Mouse (Mus musculus): ENCODE results near the gene Flywch1. TPM values are rescaled to one million over a fixed set of nuclear protein-coding genes. Genes with fewer than 3 reads are reported as not detected.

Gene Flywch1
- total RNA-seq, 2 experiments from 2014 or later, result 33.5 to 34.0 TPM

GRCm38 (mm10) chr17:23704741-23705140 is 66.7 kb downstream of the Flywch1 start:
- no peak for DNase-seq

- no peak for DNase-seq
Measured at GRCm38 (mm10) chr17:23703301-23703700, 68.1 kb downstream of the Flywch1 start.

Other genes starting within 250 kb of the Flywch1 start
- gene Zfp213, start 207.4 kb downstream of the Flywch1 start, total RNA-seq (2021), result 1 to 10 TPM; 1.9 to 2.4 TPM
- gene Zfp13, start 172.1 kb downstream of the Flywch1 start, total RNA-seq (2021), result 1 to 10 TPM; 2.0 to 2.1 TPM
- gene Zscan10, start 170.7 kb downstream of the Flywch1 start, total RNA-seq (2021), result not detected
- not detected for gene Mmp25, start 126.3 kb downstream of the Flywch1 start, total RNA-seq (2021)
- gene Bicdl2, start 111.1 kb downstream of the Flywch1 start, total RNA-seq (2021), result not detected
- 100 to 1,000 TPM; 123 to 156 TPM for gene Hcfc1r1, start 98.0 kb downstream of the Flywch1 start, total RNA-seq (2021)
- 10 to 100 TPM in 1 of 2 experiments, 1 to 10 TPM in 1; 9.3 to 10.8 TPM for gene Thoc6, start 97.7 kb downstream of the Flywch1 start, total RNA-seq (2021)
- gene Tnfrsf12a, start 94.1 kb downstream of the Flywch1 start, total RNA-seq (2021), result 10 to 100 TPM; 46.1 to 61.5 TPM
- gene Cldn6, start 92.4 kb downstream of the Flywch1 start, total RNA-seq (2021), result not detected
- gene Cldn9, start 87.6 kb downstream of the Flywch1 start, total RNA-seq (2021), result under 1 TPM in 1 of 2 experiments, not detected in 1; 0.19 TPM
- not detected for gene 1520401A03Rik, start 48.8 kb downstream of the Flywch1 start, total RNA-seq (2021)
- under 1 TPM; 0.67 to 0.83 TPM for gene Pkmyt1, start 45.3 kb downstream of the Flywch1 start, total RNA-seq (2021)
- 1 to 10 TPM; 4.4 to 5.2 TPM for gene Paqr4, start 30.7 kb downstream of the Flywch1 start, total RNA-seq (2021)
- not detected for gene Kremen2, start 25.8 kb downstream of the Flywch1 start, total RNA-seq (2021)
- under 1 TPM; 0.56 to 0.83 TPM for gene Flywch2, start 14.5 kb upstream of the Flywch1 start, total RNA-seq (2021)
- gene Srrm2, start 18.9 kb upstream of the Flywch1 start, total RNA-seq (2021), result 100 to 1,000 TPM; 157 to 160 TPM
- gene Elob, start 57.5 kb upstream of the Flywch1 start, total RNA-seq (2021), result 100 to 1,000 TPM; 237 to 267 TPM
- not detected for gene Prss33, start 64.5 kb upstream of the Flywch1 start, total RNA-seq (2021)
- gene Prss32, start 72.3 kb upstream of the Flywch1 start, total RNA-seq (2021), result not detected
- gene Prss41, start 72.6 kb upstream of the Flywch1 start, total RNA-seq (2021), result not detected
- gene Prss21, start 96.5 kb upstream of the Flywch1 start, total RNA-seq (2021), result not detected
- not detected for gene Dcpp1, start 109.3 kb upstream of the Flywch1 start, total RNA-seq (2021)
- gene Dcpp2, start 109.3 kb upstream of the Flywch1 start, total RNA-seq (2021), result not detected
- gene Dcpp3, start 145.9 kb upstream of the Flywch1 start, total RNA-seq (2021), result not detected
- not detected for gene Sbp, start 170.1 kb upstream of the Flywch1 start, total RNA-seq (2021)
- not detected for gene Sbpl, start 183.7 kb upstream of the Flywch1 start, total RNA-seq (2021)
- not detected for gene Prss30, start 209.0 kb upstream of the Flywch1 start, total RNA-seq (2021)
- not detected for gene Prss22, start 226.5 kb upstream of the Flywch1 start, total RNA-seq (2021)